Comparison of ENCODE assay signal across 21 mouse cellular contexts in genomic region chr4:140711360-140711759, GRCm38 (mm10). TPM values are rescaled to one million over a fixed set of nuclear protein-coding genes. Genes with fewer than 3 reads are reported as not detected.
DNase-seq lines count a peak whose midpoint lies in the region; ATAC-seq lines count a peak whose summit lies in the region.
"Had no signal": no experiment of that assay in that cellular context is flagged by ENCODE, and none has a peak within 500 bp of the region (broad histone marks: within the 10 kb centered on the region; RNA-seq: fewer than 3 reads in every experiment).

No protein-coding gene starts in this region.

- ATAC-seq in midbrain, embryonic 13.5 days = no peak
- ATAC-seq in midbrain, embryonic 14.5 days (ENCODE audit: low FRiP score, low TSS enrichment) = no peak
- ATAC-seq: forebrain, embryonic 14.5 days; midbrain, embryonic 16.5 days had no signal

- H3K27me3 ChIP-seq in midbrain, embryonic 13.5 days = no peaks in the 10 kb centered on the region
- no peaks in the 10 kb centered on the region for H3K27me3 ChIP-seq in midbrain, embryonic 14.5 days (ENCODE audit: control insufficient read depth, insufficient read depth, low read length)
- H3K27me3 ChIP-seq: hindbrain, embryonic 15.5 days; limb, embryonic 15.5 days; neural tube, embryonic 12.5 days had no signal

- peak; percentile 37 to 49 for DNase-seq in cerebellum, postnatal 10 days
- DNase-seq in cerebellum, postnatal 25 days = no peak
- DNase-seq in heart, postnatal 4 days = peak; percentile 37
- DNase-seq in heart, adult 9 months (ENCODE audit: low spot score in 2 of 2) = no peak
- DNase-seq in midbrain, embryonic 14.5 days = no peak
- peak; percentile 85 for DNase-seq in skeletal muscle tissue, adult 2 months (ENCODE audit: low read depth, low spot score)
- DNase-seq in ovary, adult 18-20 months (ENCODE audit: low spot score) = no peak
- DNase-seq: cerebellum, adult 2 months; lung, adult 2 months; thymus, adult 18-20 months had no signal

- 85% methylated on average over 5 of the region's 5 CpGs for WGBS in midbrain, embryonic 13.5 days
- 88% methylated on average over 5 of the region's 5 CpGs for WGBS in midbrain, embryonic 14.5 days

- peak overlapping the region; percentile 42; the same call in 1 of the 2 replicates for H3K9ac ChIP-seq in midbrain, embryonic 13.5 days (replicated peaks)
- no peak overlapping the region for H3K9ac ChIP-seq in midbrain, embryonic 14.5 days (replicated peaks; ENCODE audit: low read length)
- H3K9ac ChIP-seq: hindbrain, embryonic 15.5 days; limb, embryonic 15.5 days; neural tube, embryonic 12.5 days had no signal

- no peaks in the 10 kb centered on the region for H3K9me3 ChIP-seq in midbrain, embryonic 13.5 days
- no peaks in the 10 kb centered on the region for H3K9me3 ChIP-seq in midbrain, embryonic 14.5 days (ENCODE audit: control insufficient read depth, low read length)
- H3K9me3 ChIP-seq: hindbrain, embryonic 15.5 days; limb, embryonic 15.5 days; neural tube, embryonic 12.5 days had no signal

- peaks cover 67% of the 10 kb centered on the region for H3K4me1 ChIP-seq in midbrain, embryonic 13.5 days (replicated peaks)
- H3K4me1 ChIP-seq in midbrain, embryonic 14.5 days (ENCODE audit: control insufficient read depth, insufficient read depth, low read length) = 0 out of 2 replicates have a peak, but pooled peaks cover 14% of the 10 kb centered on the region

- H3K36me3 ChIP-seq in midbrain, embryonic 13.5 days = peaks cover 95% of the 10 kb centered on the region
- peaks cover 91% of the 10 kb centered on the region for H3K36me3 ChIP-seq in midbrain, embryonic 14.5 days (ENCODE audit: control insufficient read depth, insufficient read depth, low read length)

- no peak overlapping the region for H3K27ac ChIP-seq in midbrain, embryonic 13.5 days
- H3K27ac ChIP-seq in midbrain, embryonic 14.5 days (replicated peaks; ENCODE audit: low read depth, low read length) = no peak overlapping the region
- H3K27ac ChIP-seq: hindbrain, embryonic 15.5 days; layer of hippocampus, adult 2 months; neural tube, embryonic 12.5 days had no signal

- no peak overlapping the region for H3K4me2 ChIP-seq in midbrain, embryonic 13.5 days (replicated peaks)
- H3K4me2 ChIP-seq in midbrain, embryonic 14.5 days (ENCODE audit: low read length) = no peak overlapping the region
- H3K4me2 ChIP-seq: hindbrain, embryonic 15.5 days; limb, embryonic 15.5 days; neural tube, embryonic 12.5 days had no signal

- no peak overlapping the region for H3K4me3 ChIP-seq in midbrain, embryonic 13.5 days (replicated peaks)
- H3K4me3 ChIP-seq in midbrain, embryonic 14.5 days (replicated peaks; ENCODE audit: low read depth, low read length) = no peak overlapping the region
- H3K4me3 ChIP-seq: hindbrain, embryonic 15.5 days; layer of hippocampus, adult 2 months; limb, embryonic 15.5 days; neural tube, embryonic 12.5 days had no signal

RNA-seq across cellular contexts. Expression of gene Rcc2, which starts 11.0 kb away (rescaled TPM):
- 10 to 100 TPM; 38.2 to 38.5 TPM for total RNA-seq in heart, postnatal 4 days (2021)
- 23.6 and 26.3 TPM in 2 replicates for polyA plus RNA-seq in midbrain, embryonic 13.5 days (2015; fragmentation: Nextera tagmentation; extraction: Ambion mirVana)
- polyA plus RNA-seq in midbrain, embryonic 14.5 days (2014; fragmentation: Nextera tagmentation; extraction: Ambion mirVana) = 21.2 and 21.5 TPM in 2 replicates

RNA-seq across cellular contexts. Expression of gene Padi6, which starts 31.1 kb away (rescaled TPM):
- not detected for total RNA-seq in heart, postnatal 4 days (2021)
- 0.08 TPM in 1 of 2 replicates, not detected in the other for polyA plus RNA-seq in midbrain, embryonic 13.5 days (2015; fragmentation: Nextera tagmentation; extraction: Ambion mirVana)
- not detected in 2 replicates for polyA plus RNA-seq in midbrain, embryonic 14.5 days (2014; fragmentation: Nextera tagmentation; extraction: Ambion mirVana)
- total RNA-seq: adrenal gland, adult 18-20 months; layer of hippocampus, adult 2 months; megakaryocyte progenitor cell, adult 5-6 weeks had no signal
- polyA plus RNA-seq: cerebellum, adult 2 months; forebrain, embryonic 14.5 days; hindbrain, embryonic 15.5 days; kidney, embryonic 14.5 days; limb, embryonic 15.5 days; lung, adult 2 months; midbrain, embryonic 16.5 days; neural tube, embryonic 12.5 days; small intestine, adult 2 months had no signal

RNA-seq across cellular contexts. Expression of gene Arhgef10l, which starts 45.5 kb away (rescaled TPM):
- 10 to 100 TPM; 45.9 to 46.7 TPM for total RNA-seq in heart, postnatal 4 days (2021)
- 27.7 and 28.3 TPM in 2 replicates for polyA plus RNA-seq in midbrain, embryonic 13.5 days (2015; fragmentation: Nextera tagmentation; extraction: Ambion mirVana)
- 18.7 and 24.6 TPM in 2 replicates for polyA plus RNA-seq in midbrain, embryonic 14.5 days (2014; fragmentation: Nextera tagmentation; extraction: Ambion mirVana)

Comparison
In these comparisons a context has a peak if more than half of its experiments do, and no peak if none do; other contexts are left out.
1. DNase-seq: peak in cerebellum, postnatal 10 days (2 of 2), heart, postnatal 4 days (single experiment) and skeletal muscle tissue, adult 2 months (single experiment); none in cerebellum, postnatal 25 days (0 of 2), heart, adult 9 months (0 of 2), midbrain, embryonic 14.5 days (single experiment) and ovary, adult 18-20 months (single experiment).